11 mouse cellular contexts compared by ENCODE assay signal in genomic region chr10:39233191-39233590, GRCm38 (mm10).
"Had no signal": no experiment of that assay in that cellular context is flagged by ENCODE, and none has a peak within 500 bp of the region (broad histone marks: within the 10 kb centered on the region; RNA-seq: fewer than 3 reads in every experiment).

No protein-coding gene starts in this region.

- H3K36me3 ChIP-seq: limb, embryonic 13.5 days had no signal

- DNase-seq: kidney, adult 9 months; left cerebral cortex, postnatal 4 days; lung, adult 18-20 months; midbrain, embryonic 14.5 days; right cerebral cortex, adult 18-20 months; right cerebral cortex, postnatal 25 days; thymus, postnatal 4 days had no signal

- H3K27me3 ChIP-seq: limb, embryonic 13.5 days had no signal

- H3K4me3 ChIP-seq: limb, embryonic 13.5 days had no signal

- H3K27ac ChIP-seq: kidney, postnatal 0 days; limb, embryonic 13.5 days; liver, embryonic 14.5 days; stomach, postnatal 0 days had no signal

- H3K9ac ChIP-seq: limb, embryonic 13.5 days; liver, embryonic 14.5 days had no signal

- H3K9me3 ChIP-seq: limb, embryonic 13.5 days had no signal

- H3K4me2 ChIP-seq: limb, embryonic 13.5 days had no signal
